Mouse (Mus musculus) cerebellum, adult 2 months (tissue): ENCODE data around the gene Adprhl1.

Source experiments
- CTCF ChIP-seq: fragments of 200-500 bp; IDR thresholded peaks from 2 replicates; pipeline ENCODE4 v1.5.1; 2011; ENCODE audit warnings: low read depth, mild to moderate bottlenecking, control low read depth, low read length, moderate library complexity, borderline replicate concordance; ENCODE audit not compliant: insufficient read depth
- POLR2A ChIP-seq: fragments of 200-500 bp; IDR thresholded peaks from 2 replicates; pipeline ENCODE4 v1.6.1; 2011; ENCODE audit warnings: low read length, control low read depth, borderline replicate concordance; ENCODE audit not compliant: insufficient read depth

- TF ChIP-seq POLR2A = no peak
- TF ChIP-seq CTCF = no peak
These were observed 13.3 kb downstream of the Adprhl1 start for GRCm38 (mm10) chr8:13240691-13241090.
